10 mouse cellular contexts compared by ENCODE assay signal in genomic region chr13:52904175-52904574, GRCm38 (mm10). TPM values are rescaled to one million over a fixed set of nuclear protein-coding genes. Genes with fewer than 3 reads are reported as not detected.
A peak's percentile ranks its signal among the peaks of the same experiment; 100 is the strongest.
DNase-seq lines count a peak whose midpoint lies in the region; ATAC-seq lines count a peak whose summit lies in the region.
"Had no signal": no experiment of that assay in that cellular context is flagged by ENCODE, and none has a peak within 500 bp of the region (broad histone marks: within the 10 kb centered on the region; RNA-seq: fewer than 3 reads in every experiment).

No protein-coding gene starts in this region.

- peaks cover 24% of the 10 kb centered on the region for H3K36me3 ChIP-seq in liver, embryonic 12.5 days
- H3K36me3 ChIP-seq in embryonic facial prominence, embryonic 10.5 days (replicated peaks), result peaks cover 25% of the 10 kb centered on the region
- H3K36me3 ChIP-seq in hindbrain, embryonic 10.5 days, result peaks cover 26% of the 10 kb centered on the region
- H3K36me3 ChIP-seq in neural tube, embryonic 15.5 days, result peaks cover 22% of the 10 kb centered on the region

- H3K9ac ChIP-seq in liver, embryonic 12.5 days, result no peak overlapping the region
- no peak overlapping the region for H3K9ac ChIP-seq in neural tube, embryonic 15.5 days (replicated peaks)

- no peak for DNase-seq in liver
- no peak for DNase-seq in embryonic facial prominence, embryonic 10.5 days (ENCODE audit: low spot score)
- DNase-seq in hindbrain, embryonic 10.5 days (ENCODE audit: low spot score), result peak; percentile 38
- no peak for DNase-seq in layer of hippocampus, postnatal 25 days (ENCODE audit: extremely low spot score in 1 of 2, low spot score in 1 of 2)
- DNase-seq in c-Kit-positive CD71-positive TER-119-positive erythroid progenitor cells, embryonic 14.5 days (ENCODE audit: low spot score), result no peak
- DNase-seq: gastrocnemius, postnatal 10 days; spleen, adult 18-20 months had no signal

- H3K4me2 ChIP-seq in liver, embryonic 12.5 days, result no peak overlapping the region
- no peak overlapping the region for H3K4me2 ChIP-seq in neural tube, embryonic 15.5 days

- ATAC-seq in liver, embryonic 12.5 days, result no peak
- ATAC-seq in neural tube, embryonic 15.5 days (ENCODE audit: low FRiP score), result peak; percentile 19; the same call in 1 of the 2 replicates

- no peak overlapping the region for H3K4me3 ChIP-seq in liver, embryonic 12.5 days
- H3K4me3 ChIP-seq in embryonic facial prominence, embryonic 10.5 days, result no peak overlapping the region
- no peak overlapping the region for H3K4me3 ChIP-seq in hindbrain, embryonic 10.5 days
- H3K4me3 ChIP-seq in neural tube, embryonic 15.5 days (replicated peaks), result no peak overlapping the region

- H3K9me3 ChIP-seq in liver, embryonic 12.5 days (replicated peaks), result no peaks in the 10 kb centered on the region
- H3K9me3 ChIP-seq in embryonic facial prominence, embryonic 10.5 days, result no peaks in the 10 kb centered on the region
- H3K9me3 ChIP-seq in hindbrain, embryonic 10.5 days, result no peaks in the 10 kb centered on the region
- no peaks in the 10 kb centered on the region for H3K9me3 ChIP-seq in neural tube, embryonic 15.5 days (replicated peaks)
- H3K9me3 ChIP-seq: G1E had no signal

- 49% methylated on average over 6 of the region's 6 CpGs for WGBS in liver, embryonic 12.5 days (ENCODE audit: insufficient replicate concordance)
- WGBS in embryonic facial prominence, embryonic 10.5 days, result 27% methylated on average over 6 of the region's 6 CpGs
- 41% methylated on average over 6 of the region's 6 CpGs for WGBS in hindbrain, embryonic 10.5 days
- WGBS in neural tube, embryonic 15.5 days, result 24% methylated on average over 6 of the region's 6 CpGs

- H3K27me3 ChIP-seq in liver, embryonic 12.5 days (replicated peaks), result no peaks in the 10 kb centered on the region
- no peaks in the 10 kb centered on the region for H3K27me3 ChIP-seq in embryonic facial prominence, embryonic 10.5 days (replicated peaks; ENCODE audit: low read depth, poor library complexity, severe bottlenecking)
- no peaks in the 10 kb centered on the region for H3K27me3 ChIP-seq in hindbrain, embryonic 10.5 days (ENCODE audit: insufficient read depth, poor library complexity, severe bottlenecking)
- no peaks in the 10 kb centered on the region for H3K27me3 ChIP-seq in neural tube, embryonic 15.5 days (replicated peaks)

- peak overlapping the region; percentile 43; the same call in 1 of the 2 replicates for H3K27ac ChIP-seq in liver, embryonic 12.5 days
- peak overlapping the region; percentile 78 for H3K27ac ChIP-seq in embryonic facial prominence, embryonic 10.5 days (replicated peaks)
- peak overlapping the region; percentile 60; the same call in 1 of the 2 replicates for H3K27ac ChIP-seq in hindbrain, embryonic 10.5 days
- peak overlapping the region; percentile 70 for H3K27ac ChIP-seq in neural tube, embryonic 15.5 days (replicated peaks)

- peaks cover 30% of the 10 kb centered on the region for H3K4me1 ChIP-seq in liver, embryonic 12.5 days
- peaks cover 37% of the 10 kb centered on the region for H3K4me1 ChIP-seq in embryonic facial prominence, embryonic 10.5 days
- peaks cover 39% of the 10 kb centered on the region for H3K4me1 ChIP-seq in hindbrain, embryonic 10.5 days (replicated peaks)
- H3K4me1 ChIP-seq in neural tube, embryonic 15.5 days, result peaks cover 31% of the 10 kb centered on the region

RNA-seq across cellular contexts. Expression of gene Auh, which starts 25.3 kb away (rescaled TPM):
- polyA plus RNA-seq in liver, embryonic 12.5 days (2016; fragmentation: Nextera tagmentation; extraction: Ambion mirVana), result 30.1 and 32.6 TPM in 2 replicates
- polyA plus RNA-seq in embryonic facial prominence, embryonic 10.5 days (2016; fragmentation: Nextera tagmentation; extraction: Ambion mirVana), result 30.7 and 32.9 TPM in 2 replicates
- 38.3 and 44.5 TPM in 2 replicates for polyA plus RNA-seq in hindbrain, embryonic 10.5 days (2016; fragmentation: Nextera tagmentation; extraction: Ambion mirVana)
- 70.2 and 75.7 TPM in 2 replicates for polyA plus RNA-seq in neural tube, embryonic 15.5 days (2015; fragmentation: Nextera tagmentation; extraction: Ambion mirVana)
- 100 to 1,000 TPM; 104 to 110 TPM for total RNA-seq in layer of hippocampus, postnatal 25 days (2021)
